Mouse (Mus musculus): ENCODE measurements around the gene Lima1. TPM values are rescaled to one million over a fixed set of nuclear protein-coding genes. Genes with fewer than 3 reads are reported as not detected.
A peak's percentile ranks its signal among the peaks of the same experiment; 100 is the strongest.
"Not testable (repeated sequence)": the region's sequence is repeated elsewhere in the genome, so short reads cannot be mapped to it uniquely, and the experiment has no call there.

Lima1 gene
- total RNA-seq, 1 experiment, result 69.9 TPM

GRCm38 (mm10) chr15:99891355-99891754 lies 16.1 kb upstream of the Lima1 start:
- in situ Hi-C loops (cut with MboI; ENCODE audit: low sequenced_read_pairs in 2 of 2, unreplicated experiment in 2 of 2), result no loop called here
- Histone ChIP-seq H3K36me3 (ENCODE audit: control insufficient read depth, insufficient read depth, low read length, poor library complexity, severe bottlenecking) (no peaks in the 10 kb centered on the region), H3K4me1 (ENCODE audit: control insufficient read depth in 2 of 2, insufficient read depth in 2 of 2, low read length in 2 of 2, poor library complexity in 1 of 2) (peaks cover 3 to 18% of the 10 kb centered on the region in 2 experiments; a peak in 3 of 4 replicates), H3K9me3 (ENCODE audit: control insufficient read depth, insufficient read depth, low read depth, low read length) (no peaks in the 10 kb centered on the region), H3K27ac (ENCODE audit: insufficient read depth, low read depth, low read length, poor library complexity, severe bottlenecking) (no peak overlapping the region), H3K9ac (ENCODE audit: insufficient read depth, low read depth, low read length, poor library complexity, severe bottlenecking) (no peak overlapping the region), H3K4me3 (ENCODE audit: insufficient read depth in 1 of 2, low read depth in 1 of 2, low read length in 2 of 2, poor library complexity in 1 of 2, severe bottlenecking in 1 of 2) (no peak overlapping the region)
- TF ChIP-seq HCFC1 (IDR thresholded peaks at IDR 0.05; ENCODE audit: borderline replicate concordance, insufficient read depth, low read length) (no peak), MAFK (IDR thresholded peaks at IDR 0.05; ENCODE audit: insufficient read depth, low read depth, low read length) (no peak), CHD2 (IDR thresholded peaks at IDR 0.05; ENCODE audit: low read depth, low read length) (no peak), ZNF384 (IDR thresholded peaks at IDR 0.05; ENCODE audit: low read depth, low read length) (no peak)
- DNase-seq (ENCODE audit: low read depth, low spot score), result no peak

- no peak overlapping the region for H3K9ac ChIP-seq (ENCODE audit: insufficient read depth, low read depth, low read length, poor library complexity, severe bottlenecking)
- H3K9me3 ChIP-seq (ENCODE audit: control insufficient read depth, insufficient read depth, low read depth, low read length), result no peaks in the 10 kb centered on the region
- peak overlapping the region; percentile 44; the same call in 1 of the 2 replicates for H3K27ac ChIP-seq (ENCODE audit: insufficient read depth, low read depth, low read length, poor library complexity, severe bottlenecking)
- H3K4me3 ChIP-seq (ENCODE audit: insufficient read depth in 1 of 2, low read depth in 1 of 2, low read length in 2 of 2, poor library complexity in 1 of 2, severe bottlenecking in 1 of 2), result no peak overlapping the region
- H3K36me3 ChIP-seq (ENCODE audit: control insufficient read depth, insufficient read depth, low read length, poor library complexity, severe bottlenecking), result no peaks in the 10 kb centered on the region
- no peak for DNase-seq (ENCODE audit: low read depth, low spot score)
- H3K4me1 ChIP-seq (ENCODE audit: control insufficient read depth in 2 of 2, insufficient read depth in 2 of 2, low read length in 2 of 2, poor library complexity in 1 of 2), result peaks cover 3 to 18% of the 10 kb centered on the region in 2 experiments; a peak in 3 of 4 replicates
- in situ Hi-C loops (cut with MboI; ENCODE audit: low sequenced_read_pairs in 2 of 2, unreplicated experiment in 2 of 2), result no loop called here
- no peak for TF ChIP-seq CHD2 (IDR thresholded peaks at IDR 0.05; ENCODE audit: low read depth, low read length)
- no peak for TF ChIP-seq ZNF384 (IDR thresholded peaks at IDR 0.05; ENCODE audit: low read depth, low read length)
- TF ChIP-seq MAFK (IDR thresholded peaks at IDR 0.05; ENCODE audit: insufficient read depth, low read depth, low read length), result no peak
- no peak for TF ChIP-seq HCFC1 (IDR thresholded peaks at IDR 0.05; ENCODE audit: borderline replicate concordance, insufficient read depth, low read length)
- no peak for TF ChIP-seq ZC3H11A (IDR thresholded peaks at IDR 0.05; ENCODE audit: borderline replicate concordance, low read depth, low read length)
Observed at GRCm38 (mm10) chr15:99890412-99891236, 15.4 kb upstream of the Lima1 start.

GRCm38 (mm10) chr15:99889275-99889874 lies 14.1 kb upstream of the Lima1 start:
- Histone ChIP-seq H3K9ac (ENCODE audit: insufficient read depth, low read depth, low read length, poor library complexity, severe bottlenecking) (no peak overlapping the region), H3K9me3 (ENCODE audit: control insufficient read depth, insufficient read depth, low read depth, low read length) (no peaks in the 10 kb centered on the region), H3K27ac (ENCODE audit: insufficient read depth, low read depth, low read length, poor library complexity, severe bottlenecking) (no peak overlapping the region; the same call in 1 of the 2 replicates), H3K4me1 (ENCODE audit: control insufficient read depth in 2 of 2, insufficient read depth in 2 of 2, low read length in 2 of 2, poor library complexity in 1 of 2) (peaks cover 3 to 18% of the 10 kb centered on the region in 2 experiments; a peak in 3 of 4 replicates), H3K4me3 (ENCODE audit: insufficient read depth in 1 of 2, low read depth in 1 of 2, low read length in 2 of 2, poor library complexity in 1 of 2, severe bottlenecking in 1 of 2) (no peak overlapping the region), H3K36me3 (ENCODE audit: control insufficient read depth, insufficient read depth, low read length, poor library complexity, severe bottlenecking) (no peaks in the 10 kb centered on the region)
- in situ Hi-C loops (cut with MboI; ENCODE audit: low sequenced_read_pairs in 2 of 2, unreplicated experiment in 2 of 2), result no loop called here
- no peak for TF ChIP-seq CHD2 (IDR thresholded peaks at IDR 0.05; ENCODE audit: low read depth, low read length)
- no peak for TF ChIP-seq ZC3H11A (IDR thresholded peaks at IDR 0.05; ENCODE audit: borderline replicate concordance, low read depth, low read length)
- no peak for TF ChIP-seq ZNF384 (IDR thresholded peaks at IDR 0.05; ENCODE audit: low read depth, low read length)
- no peak for TF ChIP-seq HCFC1 (IDR thresholded peaks at IDR 0.05; ENCODE audit: borderline replicate concordance, insufficient read depth, low read length)
- no peak for TF ChIP-seq MAFK (IDR thresholded peaks at IDR 0.05; ENCODE audit: insufficient read depth, low read depth, low read length)
- DNase-seq (ENCODE audit: low read depth, low spot score), result no peak

GRCm38 (mm10) chr15:99887130-99887529 lies 11.9 kb upstream of the Lima1 start:
- H3K9ac ChIP-seq (ENCODE audit: insufficient read depth, low read depth, low read length, poor library complexity, severe bottlenecking); H3K9me3 ChIP-seq (ENCODE audit: control insufficient read depth, insufficient read depth, low read depth, low read length); in situ Hi-C loops (cut with MboI; ENCODE audit: low sequenced_read_pairs in 2 of 2, unreplicated experiment in 2 of 2); H3K4me3 ChIP-seq (ENCODE audit: insufficient read depth in 1 of 2, low read depth in 1 of 2, low read length in 2 of 2, poor library complexity in 1 of 2, severe bottlenecking in 1 of 2); H3K36me3 ChIP-seq (ENCODE audit: control insufficient read depth, insufficient read depth, low read length, poor library complexity, severe bottlenecking); H3K27ac ChIP-seq (ENCODE audit: insufficient read depth, low read depth, low read length, poor library complexity, severe bottlenecking); DNase-seq (ENCODE audit: low read depth, low spot score): not testable (repeated sequence)
- TF ChIP-seq ZNF384 (IDR thresholded peaks at IDR 0.05; ENCODE audit: low read depth, low read length), result peak; percentile 52; the same call in 1 of the 2 replicates
- H3K4me1 ChIP-seq (ENCODE audit: control insufficient read depth in 2 of 2, insufficient read depth in 2 of 2, low read length in 2 of 2, poor library complexity in 1 of 2), result peaks cover 3 to 15% of the 10 kb centered on the region in 2 experiments; a peak in 3 of 4 replicates
